Mouse (Mus musculus) G1E-ER4 (cell line): ENCODE data around the gene Clec2g. TPM values are rescaled to one million over a fixed set of nuclear protein-coding genes. Genes with fewer than 3 reads are reported as not detected.
"Not testable (repeated sequence)": the region's sequence is repeated elsewhere in the genome, so short reads cannot be mapped to it uniquely, and the experiment has no call there.

Experiments
- GATA1 ChIP-seq: IDR thresholded peaks from one replicate; pipeline ENCODE4 v1.8.0; 2012; ENCODE audit warnings: low read length, inconsistent platforms
- polyA plus RNA-seq: library from polyadenylated mRNA; stranded (reverse); fragments of >175 nt; gene quantifications from 2 replicates; pipeline ENCODE4 v1.2.3, GENCODE M21; 2012

The Clec2g gene
- not detected in 2 replicates for polyA plus RNA-seq

DNA sequence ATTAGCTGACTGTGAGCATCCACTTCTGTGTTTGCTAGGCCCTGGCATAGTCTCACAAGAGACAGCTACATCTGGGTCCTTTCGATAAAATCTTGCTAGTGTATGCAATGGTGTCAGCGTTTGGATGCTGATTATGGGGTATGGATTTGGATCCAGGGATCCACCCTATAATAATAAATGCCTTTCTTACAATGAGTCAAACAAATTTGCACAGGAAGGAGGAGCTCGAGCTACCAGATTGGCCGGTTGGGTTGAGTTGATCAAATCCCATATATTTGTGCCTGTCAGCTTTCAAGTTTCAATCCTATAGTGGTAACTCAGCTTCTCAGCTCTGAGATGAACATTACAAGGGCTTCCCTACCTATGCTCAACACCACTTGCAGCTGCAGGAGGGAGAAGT lies at the start of gene Clec2g:
Gene Clec2g (plus strand): TSS at position 301 of the 400 bp plus-strand sequence.
- TF ChIP-seq GATA1: not testable (repeated sequence)

DNA sequence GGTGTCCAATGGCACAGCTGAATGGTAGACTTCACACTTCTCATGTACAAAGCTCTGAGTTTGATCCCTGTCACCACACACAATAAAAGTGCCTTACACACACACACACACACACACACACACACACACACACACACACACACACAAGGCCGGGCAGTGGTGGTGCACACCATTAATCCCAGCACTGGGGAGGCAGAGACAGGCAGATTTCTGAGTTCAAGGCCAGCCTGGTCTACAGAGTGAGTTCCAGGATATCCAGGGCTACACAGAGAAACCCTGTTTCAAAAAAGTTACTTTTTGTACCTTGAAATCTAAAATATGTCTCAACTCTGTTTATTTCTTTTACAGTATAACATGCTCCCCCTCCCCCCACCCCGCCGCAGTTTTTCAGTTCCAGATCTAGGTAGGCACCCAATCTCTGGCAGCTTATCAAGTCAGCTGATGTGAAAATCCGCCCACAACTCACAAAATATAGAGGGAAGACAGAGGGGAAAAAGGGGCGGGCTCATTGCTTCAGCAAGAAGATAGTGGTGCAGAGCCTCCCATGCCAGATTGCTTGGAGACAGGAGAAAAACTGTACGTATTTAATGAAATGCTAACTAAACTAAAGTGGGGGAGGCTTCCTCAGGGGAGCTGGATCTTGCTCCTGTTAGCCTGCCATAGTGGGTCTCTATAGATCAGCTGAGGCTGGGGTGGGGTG lies 46.9 kb upstream of the Clec2g start, which contains the start of gene Clec2i:
Gene Clec2i (plus strand): TSS at position 498 of the 700 bp plus-strand sequence.
- not testable (repeated sequence) for TF ChIP-seq GATA1

DNA sequence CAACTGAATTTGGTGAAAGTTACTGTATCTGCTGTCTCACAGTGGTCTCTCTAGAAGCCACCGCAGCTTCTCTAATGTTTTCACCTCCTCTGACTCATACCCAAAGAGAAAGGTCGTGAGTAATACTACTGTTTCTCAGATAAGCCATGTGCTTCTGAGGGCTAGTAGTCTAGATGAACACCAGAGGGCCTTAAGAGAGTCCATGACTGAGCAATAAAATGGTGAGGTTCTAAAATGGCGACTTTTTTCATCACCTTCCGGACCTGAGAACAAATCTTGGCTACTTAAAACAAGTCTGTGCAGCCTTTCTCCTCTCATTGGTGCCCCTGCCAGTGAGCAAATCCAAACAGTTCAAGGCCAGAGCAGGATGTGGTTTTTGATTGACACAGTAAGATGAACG lies 45.3 kb upstream of the Clec2g start:
- TF ChIP-seq GATA1: no peak

DNA sequence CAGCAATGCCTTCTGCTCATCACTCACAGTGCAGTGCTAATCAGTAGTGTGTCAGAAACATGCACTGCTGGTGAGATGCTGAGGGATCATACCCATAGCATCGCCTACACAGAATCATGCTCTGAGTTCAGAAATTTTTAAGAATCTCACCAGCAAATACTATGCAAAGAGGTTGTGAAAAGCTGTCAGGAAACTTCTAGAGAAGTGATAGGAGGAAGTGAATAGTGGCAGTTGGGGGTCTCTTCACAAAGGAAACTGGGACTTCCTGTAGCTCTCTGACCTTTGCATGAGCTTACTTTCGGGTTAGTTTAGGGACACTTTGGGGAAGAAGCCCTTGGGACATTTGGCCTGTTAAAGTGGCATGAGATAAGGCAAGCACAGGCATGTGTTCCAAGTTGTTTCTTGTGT lies 43.2 kb upstream of the Clec2g start, which contains the start of gene BC035044:
Gene BC035044 (minus strand): TSS at position 179 of the 408 bp plus-strand sequence.
- TF ChIP-seq GATA1: no peak

DNA sequence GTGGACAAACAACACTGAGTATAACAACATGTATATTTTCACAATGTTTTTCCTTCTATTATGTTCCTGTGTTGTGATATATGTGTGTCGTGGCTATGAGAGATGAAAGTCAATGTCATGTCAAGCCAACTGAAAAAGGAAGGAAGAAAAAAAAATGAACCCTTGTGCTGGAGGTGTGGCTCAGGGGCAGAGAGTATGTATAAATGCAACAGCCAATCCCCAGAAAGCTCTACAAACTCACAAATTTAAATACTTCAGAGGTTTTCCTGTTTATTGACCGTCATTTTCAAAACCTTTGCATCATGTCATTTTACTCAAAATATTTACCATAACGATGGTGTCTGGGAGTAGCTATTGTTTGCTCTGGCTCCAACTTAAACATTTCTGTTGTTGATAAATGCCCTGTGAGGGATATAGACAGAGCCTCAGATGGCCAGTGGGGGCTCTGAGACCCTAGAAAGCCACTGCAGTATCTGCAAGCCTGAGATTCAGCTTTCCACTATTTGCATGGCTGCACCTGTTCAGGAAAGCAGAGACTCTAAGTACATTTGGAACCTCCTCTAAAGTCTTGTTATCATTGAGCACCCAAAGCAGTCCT lies 38.7 kb upstream of the Clec2g start:
- no peak for TF ChIP-seq GATA1

DNA sequence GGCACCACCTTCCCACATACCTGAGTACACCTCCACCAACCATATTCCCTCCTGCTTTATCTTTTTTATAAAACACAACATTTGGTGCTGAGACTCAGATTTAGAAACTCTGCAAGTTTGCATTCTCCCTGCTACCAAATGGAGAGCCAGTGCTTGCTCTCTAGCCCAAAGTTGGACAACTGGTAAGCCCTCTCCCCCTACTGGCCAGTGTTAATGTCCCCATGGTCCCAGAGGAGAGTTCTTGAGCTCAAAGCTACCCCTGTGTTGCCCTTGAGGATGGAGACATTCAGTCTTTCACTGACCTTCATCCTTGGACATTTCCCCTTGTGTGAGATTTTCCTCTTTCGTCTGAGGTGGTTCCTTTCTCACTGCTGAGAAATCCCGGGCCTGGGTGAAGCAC lies 34.1 kb upstream of the Clec2g start:
- TF ChIP-seq GATA1: no peak

DNA sequence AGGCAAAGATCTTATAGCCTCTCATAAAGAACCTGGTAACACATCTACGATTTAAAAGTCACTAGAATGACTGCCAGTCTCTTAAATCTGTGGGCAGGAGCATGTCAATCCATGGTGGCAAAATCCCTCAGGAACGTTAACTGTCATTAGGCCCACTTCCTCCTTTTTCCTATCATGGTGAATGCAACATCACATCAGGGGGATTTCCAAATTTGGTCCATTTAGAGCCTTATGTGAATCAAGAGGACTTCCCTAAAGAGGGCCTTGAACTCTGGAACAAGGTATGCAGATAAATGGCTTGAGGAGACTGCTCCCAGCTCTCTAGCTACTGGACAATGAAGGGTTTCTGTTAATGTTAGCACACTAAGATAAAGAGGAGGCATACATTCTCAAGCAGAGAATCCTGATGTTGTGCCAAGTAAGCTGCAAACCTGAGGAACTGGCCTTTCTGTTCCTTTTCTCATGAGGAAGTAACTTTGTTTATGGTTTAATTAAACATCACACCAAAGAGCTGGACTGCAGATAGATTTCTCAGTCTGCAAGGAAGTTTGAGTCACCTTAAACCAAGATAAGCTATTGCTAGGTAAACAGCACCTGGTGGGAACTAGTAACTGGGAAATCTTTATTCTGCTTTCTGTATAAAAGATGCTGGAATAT lies 20.5 kb upstream of the Clec2g start:
- TF ChIP-seq GATA1: no peak

DNA sequence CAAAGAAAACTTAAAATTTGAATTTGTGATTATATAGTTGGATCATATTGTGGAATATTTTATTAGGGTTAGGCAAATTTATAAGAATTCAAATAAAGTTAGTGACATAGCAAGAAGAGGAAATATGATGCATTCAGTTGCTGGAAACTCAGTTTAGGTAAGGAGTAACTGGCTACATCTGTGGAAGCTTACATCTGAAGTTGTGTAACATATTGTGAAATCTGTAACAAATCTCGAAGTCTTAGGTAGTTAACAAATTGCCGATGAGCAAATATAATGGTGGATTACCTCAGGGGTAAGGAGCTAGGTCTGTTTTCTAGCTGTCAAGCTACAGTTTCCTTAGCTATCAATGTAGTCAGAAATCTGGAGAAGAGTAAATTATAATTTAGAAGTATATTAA lies 16.9 kb upstream of the Clec2g start:
- no peak for TF ChIP-seq GATA1

DNA sequence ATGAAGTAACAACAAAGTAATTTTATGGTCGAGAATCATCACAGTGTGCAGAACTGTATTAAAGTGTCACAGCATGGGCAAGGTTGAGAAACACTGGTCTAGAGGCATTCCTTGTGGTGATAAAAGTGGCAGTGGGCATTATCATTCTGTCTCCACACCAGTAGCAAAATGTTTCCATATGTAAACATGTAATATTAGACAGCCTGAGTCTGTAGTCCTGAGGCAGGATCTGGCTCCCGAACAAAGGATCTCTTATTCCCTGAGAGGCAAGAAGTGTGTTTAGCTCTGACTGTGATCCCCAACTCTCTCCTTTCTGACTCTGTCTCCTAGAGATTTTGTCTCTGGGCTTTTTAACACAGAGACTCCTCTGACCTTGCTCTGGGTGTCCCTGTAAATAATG lies 1.1 kb upstream of the Clec2g start:
- no peak for TF ChIP-seq GATA1

DNA sequence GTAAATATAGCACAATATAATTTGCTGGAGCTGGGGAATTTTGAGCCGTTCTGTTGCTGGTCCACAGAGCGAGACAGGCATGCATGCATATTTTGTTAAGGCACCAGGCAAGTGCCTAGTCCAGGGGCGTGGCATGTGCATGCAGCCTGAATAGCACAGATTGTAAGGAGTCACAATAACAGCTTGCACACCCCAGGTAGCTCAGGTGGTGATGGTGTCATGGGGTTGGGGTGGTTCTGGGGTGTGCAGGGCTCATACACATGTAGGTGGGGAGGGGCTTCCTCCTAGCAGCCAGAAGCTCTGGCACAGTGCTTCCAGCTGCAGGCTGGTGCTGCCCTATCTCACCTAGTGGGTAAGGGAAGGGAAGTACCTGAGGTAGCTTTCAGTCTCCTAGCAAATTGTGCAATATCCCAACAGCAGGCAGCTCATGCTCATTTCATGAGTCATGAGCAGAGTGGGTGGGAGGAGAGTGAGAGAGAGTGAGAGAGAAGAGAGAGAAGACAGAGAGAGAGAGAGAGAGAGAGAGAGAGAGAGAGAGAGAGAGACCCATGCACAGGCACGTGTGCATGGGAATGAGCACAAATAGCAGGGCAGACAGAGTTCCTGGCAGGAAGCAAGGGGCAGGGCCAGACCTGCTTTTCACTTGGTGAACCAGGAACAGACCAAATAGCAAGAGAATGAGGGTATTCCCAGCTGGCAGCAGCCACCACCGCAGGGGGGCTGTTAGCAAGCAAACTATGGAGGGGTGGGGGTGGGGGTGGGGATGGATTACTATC lies 7.7 kb downstream of the Clec2g start:
- no peak for TF ChIP-seq GATA1

DNA sequence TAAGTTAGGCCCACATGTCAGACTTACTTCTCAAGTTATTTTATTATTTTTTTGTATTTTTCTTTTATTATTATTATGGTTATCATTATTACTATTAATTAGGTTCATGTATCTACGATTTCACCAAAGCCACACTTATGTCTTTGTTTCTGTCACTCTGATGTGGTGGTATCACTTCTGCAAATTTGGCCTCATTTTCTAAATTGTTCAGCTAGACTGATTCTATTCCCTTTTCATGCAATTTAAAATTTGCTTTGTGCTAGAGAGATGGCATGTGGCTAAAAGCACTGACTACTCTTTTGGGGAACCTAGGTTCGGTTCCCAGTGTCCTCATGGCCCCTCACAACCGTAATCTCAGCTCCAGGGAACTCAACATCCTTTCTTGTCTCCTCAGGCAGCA lies 11.4 kb downstream of the Clec2g start:
- no peak for TF ChIP-seq GATA1

DNA sequence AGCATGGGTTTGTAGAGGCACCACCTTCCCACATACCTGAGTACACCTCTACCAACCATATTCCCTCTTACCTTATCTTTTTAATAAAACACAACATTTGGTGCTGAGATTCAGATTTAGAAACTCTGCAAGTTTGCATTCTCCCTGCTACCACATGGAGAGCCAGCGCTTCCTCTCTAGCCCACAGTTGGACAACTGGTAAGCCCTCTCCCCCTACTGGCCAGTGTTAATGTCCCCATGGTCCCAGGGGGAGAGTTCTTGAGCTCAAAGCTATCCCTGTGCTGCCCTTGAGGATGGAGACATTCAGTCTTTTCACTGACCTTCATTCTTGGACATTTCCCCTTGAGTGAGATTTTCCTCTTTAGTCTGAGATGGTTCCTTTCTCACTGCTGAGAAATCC lies 26.9 kb downstream of the Clec2g start:
- TF ChIP-seq GATA1: no peak

DNA sequence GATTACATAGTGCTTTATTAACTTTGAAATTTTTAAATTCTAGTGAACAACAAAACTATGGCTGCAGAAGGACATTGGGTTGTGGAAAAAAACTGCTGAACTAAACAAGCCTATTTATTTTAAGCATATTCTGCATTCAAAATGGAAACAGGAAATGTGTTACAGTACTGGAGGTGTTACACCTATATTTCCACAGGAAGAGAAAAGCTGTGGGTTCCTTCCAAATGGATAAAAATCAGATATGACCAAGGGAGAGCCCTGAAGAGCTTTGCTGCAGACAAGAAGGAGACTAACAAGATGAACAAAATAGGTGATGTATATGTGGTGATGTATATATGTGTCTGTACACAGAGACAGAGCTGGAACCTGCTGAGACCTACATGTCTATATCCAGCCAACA lies 30.3 kb downstream of the Clec2g start:
- no peak for TF ChIP-seq GATA1

DNA sequence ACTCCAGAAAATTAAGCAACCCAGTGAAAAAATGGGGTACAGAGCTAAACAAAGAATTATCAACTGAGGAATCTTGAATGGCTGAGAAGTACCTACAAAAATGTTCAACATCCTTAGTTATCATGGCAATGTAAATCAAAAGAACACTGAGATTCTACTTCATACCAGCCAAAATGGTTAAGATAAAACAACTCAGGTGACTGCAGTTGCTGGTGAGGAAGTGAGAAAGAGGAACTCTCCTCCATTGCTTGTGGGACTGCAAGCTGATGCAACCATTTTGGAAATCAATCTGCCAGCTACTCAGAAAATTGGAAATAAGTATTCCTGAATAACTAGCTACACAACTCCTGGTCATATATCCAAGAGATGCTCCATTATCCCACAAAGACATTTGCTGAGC lies 34.3 kb downstream of the Clec2g start:
- no peak for TF ChIP-seq GATA1

DNA sequence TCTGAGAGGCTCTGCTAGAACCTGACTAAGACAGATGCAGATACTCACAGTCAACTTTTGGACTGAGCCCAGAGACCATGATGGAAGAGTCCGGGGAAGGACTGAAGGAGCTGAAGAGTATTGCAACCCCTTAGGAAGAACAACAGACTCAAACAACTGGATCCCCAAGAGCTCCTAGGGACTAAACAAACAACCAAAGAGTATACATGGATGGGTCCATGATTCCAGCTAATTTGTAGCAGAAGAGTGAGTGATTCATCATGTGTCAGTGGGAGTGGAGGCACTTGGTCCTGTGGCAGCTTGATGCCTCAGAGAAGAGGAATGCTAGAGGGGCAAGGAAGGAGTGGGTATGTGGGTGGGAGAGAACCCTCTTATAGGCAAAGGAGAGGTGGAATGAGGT lies 35.6 kb downstream of the Clec2g start:
- no peak for TF ChIP-seq GATA1
